In the genomic region with DNA sequence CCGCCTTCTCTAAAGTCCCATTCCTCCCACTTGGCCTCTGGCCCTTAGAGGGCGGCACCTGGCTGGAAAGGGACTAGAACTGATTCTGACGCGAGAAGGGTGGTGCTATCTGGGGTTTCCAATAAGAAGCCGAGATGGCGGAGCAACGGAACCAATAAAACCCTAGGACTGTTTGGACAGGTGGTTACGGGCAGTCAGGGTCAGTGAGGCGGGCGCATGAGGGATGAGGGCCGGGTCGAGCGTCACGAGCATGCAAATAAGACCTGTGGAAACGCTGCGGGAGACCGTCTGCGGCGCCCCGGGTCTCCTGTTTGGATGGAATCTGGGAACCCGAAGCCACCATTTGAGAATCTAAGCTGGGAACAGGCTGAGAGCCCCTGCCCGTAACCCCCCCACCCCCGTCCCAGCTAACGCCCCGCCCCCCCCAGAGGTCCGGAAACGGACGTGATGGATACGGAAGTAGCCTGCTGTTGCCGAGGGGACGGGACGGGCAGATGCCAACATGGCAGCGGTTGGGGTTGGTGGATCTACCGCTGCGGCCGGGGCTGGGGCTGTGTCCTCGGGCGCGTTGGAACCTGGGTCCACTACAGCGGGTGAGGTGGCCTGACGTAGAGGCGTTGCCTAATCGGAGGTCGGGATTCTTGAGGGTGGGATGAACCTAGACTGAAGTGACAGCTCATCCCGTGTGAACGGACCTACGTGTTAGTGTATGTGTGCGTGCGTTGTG, we compare ENCODE assay signal across 8 mouse cellular contexts. TPM values are rescaled to one million over a fixed set of nuclear protein-coding genes. Genes with fewer than 3 reads are reported as not detected.
DNase-seq lines count a peak whose midpoint lies in the region; ATAC-seq lines count a peak whose summit lies in the region.

Gene Slc35a2 (plus strand): TSS at position 188 of the 727 bp plus-strand sequence.

- no peaks in the 10 kb centered on the region for H3K27me3 ChIP-seq in heart, embryonic 10.5 days (ENCODE audit: insufficient read depth, poor library complexity, severe bottlenecking)
- no peaks in the 10 kb centered on the region for H3K27me3 ChIP-seq in kidney, embryonic 15.5 days

- peak within 1 kb of the TSS; percentile 68 for H3K4me3 ChIP-seq in heart, embryonic 10.5 days
- peak within 1 kb of the TSS; percentile 63 for H3K4me3 ChIP-seq in kidney, embryonic 15.5 days (replicated peaks)

- 0 out of 2 replicates have a peak, but pooled peaks cover 4% of the 10 kb centered on the region for H3K36me3 ChIP-seq in heart, embryonic 10.5 days
- peaks cover 11% of the 10 kb centered on the region; the same call in 1 of the 2 replicates for H3K36me3 ChIP-seq in kidney, embryonic 15.5 days

- H3K27ac ChIP-seq in heart, embryonic 10.5 days: peak within 1 kb of the TSS; percentile 85
- peak within 1 kb of the TSS; percentile 90 for H3K27ac ChIP-seq in kidney, embryonic 15.5 days

- peak within 1 kb of the TSS; percentile 38; the same call in 1 of the 2 replicates for H3K9ac ChIP-seq in kidney, embryonic 15.5 days

- peak; percentile 88 for ATAC-seq in erythroblast, adult 5-6 weeks (replicated peaks; ENCODE audit: low FRiP score, poor library complexity, severe bottlenecking)
- ATAC-seq in kidney, embryonic 15.5 days (replicated peaks; ENCODE audit: low FRiP score): peak; percentile 95
- ATAC-seq in monocyte, adult 5-6 weeks (replicated peaks; ENCODE audit: insufficient number of reproducible peaks, low FRiP score, low TSS enrichment, poor library complexity, severe bottlenecking): peak; percentile 91

- H3K4me1 ChIP-seq in heart, embryonic 10.5 days: 0 out of 2 replicates have a peak, but pooled peaks cover 2% of the 10 kb centered on the region
- peaks cover 12% of the 10 kb centered on the region; the same call in 1 of the 2 replicates for H3K4me1 ChIP-seq in kidney, embryonic 15.5 days

- peak within 1 kb of the TSS; percentile 58 for H3K4me2 ChIP-seq in kidney, embryonic 15.5 days

- DNase-seq in A20 (ENCODE audit: low read depth, low spot score) (peak; percentile 89), liver (peak; percentile 82)
- DNase-seq in brain, adult 2 months (ENCODE audit: low read depth, low spot score): peak; percentile 97
- DNase-seq in heart, embryonic 10.5 days (ENCODE audit: low spot score): peak; percentile 95
- DNase-seq in spleen, postnatal 4 days (ENCODE audit: low spot score in 2 of 2): peak; percentile 68 to 81

- no peaks in the 10 kb centered on the region for H3K9me3 ChIP-seq in heart, embryonic 10.5 days
- no peaks in the 10 kb centered on the region for H3K9me3 ChIP-seq in kidney, embryonic 15.5 days (replicated peaks)

- 12% methylated on average over 49 of the region's 49 CpGs for WGBS in heart, embryonic 10.5 days
- 14% methylated on average over 49 of the region's 49 CpGs for WGBS in kidney, embryonic 15.5 days

RNA-seq across cellular contexts. Expression of gene Slc35a2, which starts in this region (rescaled TPM):
- 1.5 and 3.1 TPM in 2 replicates for total RNA-seq in erythroblast, adult 5-6 weeks (2015; ENCODE audit: low replicate concordance)
- total RNA-seq in erythroblast, adult 5-6 weeks (2017; ENCODE audit: low replicate concordance): 10.0 and 10.9 TPM in 2 replicates
- 32.2 and 33.5 TPM in 2 replicates for polyA plus RNA-seq in heart, embryonic 10.5 days (2016; fragmentation: Nextera tagmentation; extraction: Ambion mirVana)
- polyA plus RNA-seq in kidney, embryonic 15.5 days (2015; fragmentation: Nextera tagmentation; extraction: Ambion mirVana): 33.7 and 35.8 TPM in 2 replicates
- 7.9 to 18.1 TPM (median 15.9 TPM) in 3 replicates for total RNA-seq in monocyte, adult 5-6 weeks (2017)

Comparison
In these comparisons a context has a peak if more than half of its experiments do, and no peak if none do; other contexts are left out.
1. Peak in every context shown above with its lines: DNase-seq, ATAC-seq, H3K4me3 ChIP-seq and H3K27ac ChIP-seq.